Mouse (Mus musculus) kidney, postnatal 0 days (tissue): ENCODE results near the gene Klri2. TPM values are rescaled to one million over a fixed set of nuclear protein-coding genes. Genes with fewer than 3 reads are reported as not detected.
"Not testable (repeated sequence)": the region's sequence is repeated elsewhere in the genome, so short reads cannot be mapped to it uniquely, and the experiment has no call there.

Source experiments
- ATAC-seq: fragments of 200-750 bp; cut with Nextera tagmentation; replicated peaks from 2 replicates; pipeline ENCODE4 v1.8.0; 2017; ENCODE audit warnings: low read depth, moderate number of reproducible peaks, moderate TSS enrichment, moderate library complexity; ENCODE audit not compliant: low FRiP score
- DNase-seq: peaks from one replicate; pipeline ENCODE4 v3.0.0-alpha.2; 2016; ENCODE audit warnings: low spot score
- H3K27ac ChIP-seq: fragments of 300-500 bp; sonication (generic); 2 replicates; pipeline ENCODE4 v1.5.1; 2014; ENCODE audit warnings: mild to moderate bottlenecking
- H3K27me3 ChIP-seq: fragments of 300-500 bp; sonication (generic); 2 replicates; pipeline ENCODE4 v1.6.1; 2014; ENCODE audit warnings: low read length, mixed read lengths; ENCODE audit not compliant: insufficient read depth
- H3K36me3 ChIP-seq: fragments of 300-500 bp; sonication (generic); 2 replicates; pipeline ENCODE4 v1.6.1; 2014; ENCODE audit warnings: low read length, mixed read lengths; ENCODE audit not compliant: insufficient read depth
- H3K4me1 ChIP-seq: fragments of 300-500 bp; sonication (generic); replicated peaks from 2 replicates; pipeline ENCODE4 v1.6.1; 2014; ENCODE audit warnings: antibody characterized with exemption, low read length, mixed read lengths; ENCODE audit not compliant: insufficient read depth
- H3K4me2 ChIP-seq: fragments of 300-500 bp; sonication (generic); 2 replicates; pipeline ENCODE4 v1.6.1; 2014; ENCODE audit warnings: mild to moderate bottlenecking, low read length, moderate library complexity, mixed read lengths
- H3K4me3 ChIP-seq: fragments of 300-500 bp; sonication (generic); replicated peaks from 2 replicates; pipeline ENCODE4 v1.5.1; 2014; ENCODE audit warnings: low read depth, low read length
- H3K9ac ChIP-seq: fragments of 300-500 bp; sonication (generic); 2 replicates; pipeline ENCODE4 v1.6.1; 2014; ENCODE audit warnings: low read depth, low read length
- H3K9me3 ChIP-seq: fragments of 300-500 bp; sonication (generic); replicated peaks from 2 replicates; pipeline ENCODE4 v1.6.1; 2016; ENCODE audit warnings: low read length, inconsistent platforms, mixed read lengths
- CTCF ChIP-seq: IDR thresholded peaks from 2 replicates; pipeline ENCODE4 v1.5.1; 2016; ENCODE audit warnings: antibody characterized with exemption, low read depth, mild to moderate bottlenecking, moderate library complexity
- WGBS: fragments of 180-500 bp; shearing (Covaris S2); extraction: QIAGEN DNeasy Blood & Tissue Kit; methylation state at CpG from one replicate; pipeline ENCODE4 v1.1.7; 2014; 5-methylcytosine and 5-hydroxymethylcytosine counted together
- polyA plus RNA-seq: library from polyadenylated mRNA; unstranded; fragments of >200 nt; fragmentation: Nextera tagmentation; extraction: Ambion mirVana; gene quantifications from 2 replicates; pipeline ENCODE4 v1.2.1, GENCODE M21; 2015

Gene Klri2
- 0.05 TPM in 1 of 2 replicates, not detected in the other for polyA plus RNA-seq

DNA sequence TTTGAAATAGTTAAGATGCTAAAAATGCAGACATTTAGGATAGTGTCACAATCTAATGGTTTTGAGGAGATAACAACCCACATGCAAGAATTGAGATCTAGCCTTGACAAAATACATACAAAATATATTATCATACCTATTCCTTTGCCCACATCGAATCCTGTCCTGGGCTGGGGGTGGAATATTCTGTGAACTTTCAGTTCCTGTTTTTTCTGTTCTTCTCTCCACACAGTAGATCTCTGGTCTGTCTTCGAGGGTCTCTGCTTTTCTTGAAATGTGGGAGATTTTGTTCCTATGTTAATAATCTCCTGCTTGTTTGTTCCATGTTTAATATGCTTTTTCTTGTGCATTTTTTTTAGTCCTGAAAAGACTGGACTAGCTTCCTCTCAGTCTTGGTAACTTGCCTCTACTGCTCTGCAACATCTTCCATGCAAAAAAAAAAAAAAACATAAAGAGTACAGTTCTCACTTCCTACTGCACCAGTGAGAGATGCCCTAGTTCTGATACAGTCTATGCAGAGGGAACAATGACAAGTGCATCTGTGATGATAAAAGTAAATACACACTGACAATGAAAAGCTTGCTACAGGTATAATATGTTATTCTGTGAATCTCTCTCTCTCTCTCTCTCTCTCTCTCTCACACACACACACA is at the start of gene Klri2:
TSS of gene Klri2 (minus strand) at position 416 of the 653 bp plus-strand sequence.
- ATAC-seq: no peak
- H3K27ac ChIP-seq: no peak within 1 kb of the TSS
- H3K4me3 ChIP-seq: no peak within 1 kb of the TSS
- H3K9me3 ChIP-seq: no peaks in the 10 kb centered on the region
- no peaks in the 10 kb centered on the region for H3K4me1 ChIP-seq
- no peaks in the 10 kb centered on the region for H3K36me3 ChIP-seq
- no peak within 1 kb of the TSS for H3K9ac ChIP-seq
- H3K4me2 ChIP-seq: no peak within 1 kb of the TSS
- DNase-seq: no peak
- H3K27me3 ChIP-seq: no peaks in the 10 kb centered on the region
- no peak for TF ChIP-seq CTCF
- WGBS: 78% methylated on average over 2 of the region's 2 CpGs

DNA sequence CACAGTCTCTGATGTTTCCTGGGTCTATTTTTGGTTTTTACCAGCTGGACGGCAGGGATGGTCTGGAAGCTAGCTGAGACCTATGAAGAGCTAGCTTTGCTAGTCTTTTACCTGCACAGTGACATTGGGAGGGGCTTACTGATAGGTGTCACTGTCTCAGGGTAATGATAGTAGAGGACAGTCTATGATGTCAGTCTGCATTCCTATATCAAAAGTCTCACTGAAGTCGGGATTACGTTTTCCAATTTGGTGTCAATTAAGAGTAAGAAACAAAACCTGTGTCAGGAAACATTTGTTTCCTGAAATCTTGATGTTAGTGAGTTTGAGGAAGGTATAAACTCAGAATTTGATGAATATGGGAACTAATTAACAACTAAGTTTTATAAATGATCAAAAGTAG is 43.9 kb upstream of the Klri2 start, which contains the start of gene Gm156:
TSS of gene Gm156 (minus strand) at position 101 of the 400 bp plus-strand sequence.
- not testable (repeated sequence) for H3K4me3 ChIP-seq, ATAC-seq, H3K9me3 ChIP-seq, H3K27me3 ChIP-seq, H3K4me2 ChIP-seq, DNase-seq, H3K27ac ChIP-seq, H3K9ac ChIP-seq, H3K36me3 ChIP-seq, H3K4me1 ChIP-seq
- WGBS: 85% methylated on average over 3 of the region's 3 CpGs

DNA sequence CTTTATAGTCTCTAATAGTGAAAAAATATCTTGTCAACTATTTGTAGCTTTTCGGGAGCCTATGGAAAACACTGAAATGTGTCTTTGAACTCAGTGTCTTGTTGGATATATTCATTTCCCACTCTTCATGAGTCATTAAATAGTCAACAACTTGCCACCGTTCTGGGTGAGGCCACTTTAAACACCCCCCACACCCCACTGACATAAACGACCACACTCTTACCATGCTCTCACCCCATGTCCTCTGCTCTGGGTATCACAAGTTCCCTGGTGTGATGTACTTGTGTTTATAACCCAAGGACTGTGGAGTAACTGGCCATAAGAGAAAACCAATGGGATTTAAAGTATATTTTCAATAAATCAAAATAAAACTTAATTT is 7.4 kb upstream of the Klri2 start:
- H3K4me1 ChIP-seq: no peaks in the 10 kb centered on the region
- ATAC-seq: no peak
- H3K4me2 ChIP-seq: no peak overlapping the region
- 66% methylated on average over 3 of the region's 3 CpGs for WGBS
- H3K9ac ChIP-seq: no peak overlapping the region
- H3K4me3 ChIP-seq: no peak overlapping the region
- no peak overlapping the region for H3K27ac ChIP-seq
- DNase-seq: no peak
- H3K36me3 ChIP-seq: no peaks in the 10 kb centered on the region
- H3K27me3 ChIP-seq: no peaks in the 10 kb centered on the region
- no peak for TF ChIP-seq CTCF
- H3K9me3 ChIP-seq: no peaks in the 10 kb centered on the region

GRCm38 (mm10) chr6:129747016-129747653 is 6.9 kb upstream of the Klri2 start:
- H3K4me2 ChIP-seq: no peak overlapping the region
- 76% methylated on average over 4 of the region's 4 CpGs for WGBS
- H3K27ac ChIP-seq: no peak overlapping the region
- no peak for DNase-seq
- H3K36me3 ChIP-seq: no peaks in the 10 kb centered on the region
- no peaks in the 10 kb centered on the region for H3K4me1 ChIP-seq
- no peak for TF ChIP-seq CTCF
- no peak for ATAC-seq
- H3K4me3 ChIP-seq: no peak overlapping the region
- no peaks in the 10 kb centered on the region for H3K27me3 ChIP-seq
- H3K9ac ChIP-seq: no peak overlapping the region
- no peaks in the 10 kb centered on the region for H3K9me3 ChIP-seq

GRCm38 (mm10) chr6:129746151-129746550 is 5.9 kb upstream of the Klri2 start:
- H3K4me3 ChIP-seq: no peak overlapping the region
- H3K9ac ChIP-seq: no peak overlapping the region
- WGBS: 61% methylated on average over 3 of the region's 3 CpGs
- H3K4me1 ChIP-seq: no peaks in the 10 kb centered on the region
- H3K27me3 ChIP-seq: no peaks in the 10 kb centered on the region
- no peaks in the 10 kb centered on the region for H3K36me3 ChIP-seq
- no peaks in the 10 kb centered on the region for H3K9me3 ChIP-seq
- no peak overlapping the region for H3K27ac ChIP-seq
- H3K4me2 ChIP-seq: no peak overlapping the region
- ATAC-seq (no peak), DNase-seq (no peak)
- no peak for TF ChIP-seq CTCF

DNA sequence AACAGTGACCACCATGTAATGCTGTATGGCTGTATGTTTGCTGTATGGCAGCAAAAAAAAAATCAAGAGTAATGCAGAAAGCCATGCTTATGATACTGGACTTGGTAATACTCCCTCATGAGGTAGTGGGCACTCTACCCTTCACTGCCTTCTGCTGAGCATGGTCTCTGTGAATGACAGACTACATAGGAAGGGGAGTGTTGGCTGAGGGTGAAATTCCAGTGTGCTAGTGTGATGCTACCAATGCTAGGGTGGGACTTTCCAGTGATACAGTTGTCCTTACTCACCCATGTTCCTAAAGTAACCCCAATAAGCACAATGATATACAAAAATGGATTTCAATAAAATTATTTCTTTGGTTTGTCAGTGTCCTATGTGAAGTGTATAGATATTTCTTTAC is 3.9 kb downstream of the Klri2 start:
- Histone ChIP-seq H3K27ac (no peak overlapping the region), H3K36me3 (no peaks in the 10 kb centered on the region), H3K4me1 (no peaks in the 10 kb centered on the region), H3K27me3 (no peaks in the 10 kb centered on the region), H3K9me3 (no peaks in the 10 kb centered on the region), H3K4me3 (no peak overlapping the region), H3K9ac (no peak overlapping the region), H3K4me2 (no peak overlapping the region)
- ATAC-seq (no peak), DNase-seq (no peak)
- TF ChIP-seq CTCF: no peak

GRCm38 (mm10) chr6:129727237-129727636 is 13.0 kb downstream of the Klri2 start:
- Histone ChIP-seq H3K27ac (no peak overlapping the region), H3K4me1 (no peaks in the 10 kb centered on the region), H3K4me3 (no peak overlapping the region), H3K4me2 (no peak overlapping the region), H3K27me3 (no peaks in the 10 kb centered on the region), H3K36me3 (no peaks in the 10 kb centered on the region), H3K9ac (no peak overlapping the region), H3K9me3 (no peaks in the 10 kb centered on the region)
- TF ChIP-seq CTCF: no peak
- ATAC-seq (no peak), DNase-seq (no peak)
- whole genome bisulfite sequencing: 90% methylated on average over 1 of the region's 1 CpGs
